Mouse (Mus musculus) brain, embryonic 14.5 days (tissue): Measurements from ENCODE around the gene Sh3bp5. TPM values are rescaled to one million over a fixed set of nuclear protein-coding genes. Genes with fewer than 3 reads are reported as not detected.

Experiments
- DNase-seq: peaks from one replicate; pipeline ENCODE4 v3.0.0-alpha.2; 2011; ENCODE audit warnings: low read depth
- CTCF ChIP-seq: fragments of 200-500 bp; IDR thresholded peaks from 2 replicates; pipeline ENCODE4 v1.5.1; 2012; ENCODE audit warnings: inconsistent platforms, mild to moderate bottlenecking, moderate library complexity, borderline replicate concordance; ENCODE audit not compliant: insufficient read depth, insufficient read length; ENCODE audit errors: extremely low read depth
- POLR2A ChIP-seq: fragments of 200-500 bp; IDR thresholded peaks from 2 replicates; pipeline ENCODE4 v1.6.1; 2012; ENCODE audit warnings: mild to moderate bottlenecking, inconsistent platforms, borderline replicate concordance; ENCODE audit not compliant: poor library complexity, insufficient read depth, insufficient read length, severe bottlenecking; ENCODE audit errors: extremely low read depth
- polyA plus RNA-seq: library from polyadenylated mRNA; depleted of rRNA; stranded (reverse); fragments of >200 nt; gene quantifications from 2 replicates; pipeline ENCODE4 v1.2.3, GENCODE M21; 2012; rRNA removed

Gene Sh3bp5
- polyA plus RNA-seq, 1 experiment: 167 TPM

GRCm38 (mm10) chr14:31325551-31325950 lies 110.3 kb downstream of the Sh3bp5 start:
- TF ChIP-seq POLR2A (no peak), CTCF (peak; percentile 11; the same call in 1 of the 2 replicates)
- DNase-seq: no peak

GRCm38 (mm10) chr14:31324851-31325250 lies 111.0 kb downstream of the Sh3bp5 start:
- DNase-seq: no peak

GRCm38 (mm10) chr14:31323849-31324792 lies 111.8 kb downstream of the Sh3bp5 start, which contains the start of gene Dnah1:
TSS of gene Dnah1 (minus strand) at chr14:31323896.
- peak; percentile 41 for DNase-seq
- TF ChIP-seq POLR2A (no peak), CTCF (no peak)

More at GRCm38 (mm10) chr14:31324851-31325250, 111.0 kb downstream of the Sh3bp5 start:
- TF ChIP-seq CTCF (peak; percentile 28; the same call in 1 of the 2 replicates), POLR2A (no peak)

GRCm38 (mm10) chr14:31323189-31323588 lies 112.7 kb downstream of the Sh3bp5 start:
- no peak for DNase-seq
- TF ChIP-seq CTCF (no peak), POLR2A (no peak)

GRCm38 (mm10) chr14:31322191-31322590 lies 113.7 kb downstream of the Sh3bp5 start:
- DNase-seq: no peak
- TF ChIP-seq CTCF (no peak), POLR2A (no peak)

- DNase-seq: no peak
Measured at GRCm38 (mm10) chr14:31321181-31321580, 114.7 kb downstream of the Sh3bp5 start.

GRCm38 (mm10) chr14:31319546-31319945 lies 116.3 kb downstream of the Sh3bp5 start:
- DNase-seq: no peak
- TF ChIP-seq POLR2A (no peak), CTCF (no peak)

More at GRCm38 (mm10) chr14:31321181-31321580, 114.7 kb downstream of the Sh3bp5 start:
- no peak for TF ChIP-seq CTCF
- no peak for TF ChIP-seq POLR2A

GRCm38 (mm10) chr14:31317754-31318153 lies 118.1 kb downstream of the Sh3bp5 start:
- no peak for DNase-seq

GRCm38 (mm10) chr14:31316613-31317012 lies 119.3 kb downstream of the Sh3bp5 start:
- TF ChIP-seq POLR2A: no peak
- TF ChIP-seq CTCF: no peak
- no peak for DNase-seq

More at GRCm38 (mm10) chr14:31317754-31318153, 118.1 kb downstream of the Sh3bp5 start:
- no peak for TF ChIP-seq CTCF
- no peak for TF ChIP-seq POLR2A

GRCm38 (mm10) chr14:31313192-31313591 lies 122.7 kb downstream of the Sh3bp5 start:
- TF ChIP-seq POLR2A (no peak), CTCF (no peak)
- DNase-seq: no peak

Other genes starting within 250 kb of the Sh3bp5 start
- gene Tnnc1, start 227.8 kb downstream of the Sh3bp5 start, polyA plus RNA-seq: 4.6 and 6.3 TPM in 2 replicates
- gene Nisch, start 219.1 kb downstream of the Sh3bp5 start, polyA plus RNA-seq: 362 and 506 TPM in 2 replicates
- 1.7 and 2.7 TPM in 2 replicates for gene Sema3g, start 218.2 kb downstream of the Sh3bp5 start, polyA plus RNA-seq
- gene Phf7, start 184.8 kb downstream of the Sh3bp5 start, polyA plus RNA-seq: 7.4 and 8.7 TPM in 2 replicates
- gene Bap1, start 184.6 kb downstream of the Sh3bp5 start, polyA plus RNA-seq: 136 and 158 TPM in 2 replicates
- 7.1 and 7.5 TPM in 2 replicates for gene Dnah1, start 112.2 kb downstream of the Sh3bp5 start, polyA plus RNA-seq
- 61.6 and 67.7 TPM in 2 replicates for gene Capn7, start 99.4 kb downstream of the Sh3bp5 start, polyA plus RNA-seq
- gene Eaf1, start 58.3 kb upstream of the Sh3bp5 start, polyA plus RNA-seq: 19.1 and 19.5 TPM in 2 replicates
- 21.3 and 24.5 TPM in 2 replicates for gene Mettl6, start 59.0 kb upstream of the Sh3bp5 start, polyA plus RNA-seq
- 0.16 TPM in 2 replicates for gene Colq, start 155.3 kb upstream of the Sh3bp5 start, polyA plus RNA-seq
- not detected in 2 replicates for gene Gm49387, start 204.8 kb upstream of the Sh3bp5 start, polyA plus RNA-seq
- gene Btd, start 204.9 kb upstream of the Sh3bp5 start, polyA plus RNA-seq: 22.0 and 25.2 TPM in 2 replicates
- 8.6 and 8.7 TPM in 2 replicates for gene Hacl1, start 205.2 kb upstream of the Sh3bp5 start, polyA plus RNA-seq